10 mouse cellular contexts compared by ENCODE assay signal in the genomic region with DNA sequence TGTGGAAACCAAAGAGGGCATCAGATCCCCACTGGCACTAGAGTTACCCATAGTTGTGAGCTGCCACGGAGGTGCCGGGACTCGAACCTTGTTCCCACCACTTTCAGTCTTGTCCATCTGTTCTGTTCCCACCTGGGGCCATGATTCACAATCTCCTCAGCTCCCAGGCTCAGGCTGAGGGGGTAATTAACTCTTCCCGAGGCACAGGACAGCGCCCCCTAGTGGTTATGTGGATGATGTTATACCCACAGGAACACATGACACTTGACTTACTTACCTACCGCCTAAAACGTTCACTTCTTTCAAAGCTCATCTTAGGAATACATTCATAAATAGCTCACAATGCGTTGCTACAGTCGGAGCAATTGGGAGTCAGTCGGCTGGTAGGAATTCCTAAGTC. TPM values are rescaled to one million over a fixed set of nuclear protein-coding genes. Genes with fewer than 3 reads are reported as not detected.
DNase-seq lines count a peak whose midpoint lies in the region; ATAC-seq and TF ChIP-seq lines count a peak whose summit lies in the region.
"Had no signal": no experiment of that assay in that cellular context is flagged by ENCODE, and none has a peak within 500 bp of the region (broad histone marks: within the 10 kb centered on the region; RNA-seq: fewer than 3 reads in every experiment).

No protein-coding gene starts in this region.

- no peaks in the 10 kb centered on the region for H3K4me1 ChIP-seq in liver, embryonic 14.5 days (replicated peaks; ENCODE audit: control insufficient read depth in 2 of 2, insufficient read depth in 2 of 2, low read length in 1 of 2)
- no peaks in the 10 kb centered on the region for H3K4me1 ChIP-seq in liver, embryonic 11.5 days (replicated peaks; ENCODE audit: control insufficient read depth, insufficient read depth, low read length)
- no peaks in the 10 kb centered on the region for H3K4me1 ChIP-seq in forebrain, embryonic 14.5 days (ENCODE audit: control insufficient read depth, insufficient read depth, low read length)

- no peaks in the 10 kb centered on the region for H3K36me3 ChIP-seq in liver, embryonic 14.5 days (replicated peaks; ENCODE audit: control insufficient read depth, insufficient read depth, low read depth)
- H3K36me3 ChIP-seq in liver, embryonic 11.5 days (ENCODE audit: control insufficient read depth, insufficient read depth, low read length): no peaks in the 10 kb centered on the region
- peaks cover 32% of the 10 kb centered on the region for H3K36me3 ChIP-seq in forebrain, embryonic 14.5 days (ENCODE audit: control insufficient read depth, insufficient read depth, low read length)

- no peak for ATAC-seq in CD4-positive, CD25-positive, alpha-beta regulatory T cell, adult 4 months
- no peak for ATAC-seq in liver, embryonic 14.5 days (ENCODE audit: insufficient read depth)
- no peak for ATAC-seq in liver, embryonic 11.5 days (replicated peaks; ENCODE audit: low FRiP score)
- 0 out of 2 replicates have a peak, but pooled peaks have one; percentile 28 for ATAC-seq in megakaryocyte-erythroid progenitor cell, adult 5-6 weeks (replicated peaks; ENCODE audit: low FRiP score, low TSS enrichment, poor library complexity, severe bottlenecking)
- ATAC-seq in monocyte, adult 5-6 weeks (replicated peaks; ENCODE audit: insufficient number of reproducible peaks, low FRiP score, low TSS enrichment, poor library complexity, severe bottlenecking): no peak
- ATAC-seq in forebrain, embryonic 14.5 days: no peak

- no peak overlapping the region for H3K4me2 ChIP-seq in liver, embryonic 14.5 days (ENCODE audit: low read depth)
- no peak overlapping the region for H3K4me2 ChIP-seq in liver, embryonic 11.5 days
- H3K4me2 ChIP-seq in forebrain, embryonic 14.5 days (ENCODE audit: low read length): no peak overlapping the region

- H3K4me3 ChIP-seq in liver, embryonic 14.5 days (ENCODE audit: insufficient read depth in 1 of 2, low read depth in 2 of 2, low read length in 2 of 2): no peak overlapping the region
- no peak overlapping the region for H3K4me3 ChIP-seq in liver, embryonic 11.5 days (ENCODE audit: low read depth, low read length)
- H3K4me3 ChIP-seq in forebrain, embryonic 14.5 days (ENCODE audit: low read depth, low read length): no peak overlapping the region

- H3K27me3 ChIP-seq in liver, embryonic 14.5 days (ENCODE audit: control insufficient read depth, insufficient read depth, low read length): no peaks in the 10 kb centered on the region
- H3K27me3 ChIP-seq in liver, embryonic 11.5 days (replicated peaks; ENCODE audit: control insufficient read depth, insufficient read depth, low read length): no peaks in the 10 kb centered on the region
- H3K27me3 ChIP-seq in forebrain, embryonic 14.5 days (replicated peaks; ENCODE audit: control insufficient read depth, insufficient read depth, low read length): no peaks in the 10 kb centered on the region

- 55% methylated on average over 10 of the region's 10 CpGs for WGBS in liver, embryonic 14.5 days (ENCODE audit: insufficient replicate concordance)
- 59% methylated on average over 10 of the region's 10 CpGs for WGBS in liver, embryonic 11.5 days
- WGBS in forebrain, embryonic 14.5 days: 74% methylated on average over 10 of the region's 10 CpGs

- no peaks in the 10 kb centered on the region for H3K9me3 ChIP-seq in liver, embryonic 14.5 days (ENCODE audit: control insufficient read depth, low read length)
- H3K9me3 ChIP-seq in liver, embryonic 11.5 days (ENCODE audit: control insufficient read depth, low read length): no peaks in the 10 kb centered on the region
- no peaks in the 10 kb centered on the region for H3K9me3 ChIP-seq in forebrain, embryonic 14.5 days (replicated peaks; ENCODE audit: control insufficient read depth, low read length)

- no peak overlapping the region for H3K27ac ChIP-seq in liver, embryonic 14.5 days
- H3K27ac ChIP-seq in liver, embryonic 11.5 days (ENCODE audit: low read depth, low read length): no peak overlapping the region
- H3K27ac ChIP-seq in forebrain, embryonic 14.5 days (ENCODE audit: low read depth, low read length): no peak overlapping the region

- TF ChIP-seq CTCF in liver, embryonic 14.5 days (IDR thresholded peaks at IDR 0.05; ENCODE audit: low read depth): peak; percentile 80

- no peak overlapping the region for H3K9ac ChIP-seq in liver, embryonic 14.5 days (replicated peaks)
- H3K9ac ChIP-seq in liver, embryonic 11.5 days (ENCODE audit: low read depth, low read length): no peak overlapping the region
- H3K9ac ChIP-seq in forebrain, embryonic 14.5 days (ENCODE audit: low read length): no peak overlapping the region

- no peak for TF ChIP-seq EP300 in liver, embryonic 14.5 days (IDR thresholded peaks at IDR 0.05; ENCODE audit: low read depth)

- DNase-seq in CD4-positive, CD25-positive, alpha-beta regulatory T cell, adult 2 months (ENCODE audit: low read depth, low spot score): peak; percentile 35
- no peak for DNase-seq in liver, embryonic 14.5 days (ENCODE audit: low read depth in 3 of 3, low spot score in 3 of 3)
- no peak for DNase-seq in liver, embryonic 11.5 days (ENCODE audit: low spot score)
- peak; percentile 85 for DNase-seq in R1 (ENCODE audit: low read depth, low spot score)
- no peak for DNase-seq in forebrain, embryonic 14.5 days (ENCODE audit: low spot score)
- DNase-seq: heart, adult 11 months; kidney, adult 9 months had no signal

RNA-seq across cellular contexts. Expression of a gene that starts 18.1 kb away (rescaled TPM):
- polyA plus RNA-seq in CD4-positive, CD25-positive, alpha-beta regulatory T cell, adult 4 months (2017; shearing (Covaris generic)): 100 to 1,000 TPM; 313 to 337 TPM
- 10.3 and 15.9 TPM in 2 replicates for polyA plus RNA-seq in liver, embryonic 14.5 days (2012; rRNA removed)
- polyA plus RNA-seq in liver, embryonic 14.5 days (2014; fragmentation: Nextera tagmentation; extraction: Ambion mirVana): 7.0 and 7.1 TPM in 2 replicates
- polyA plus RNA-seq in liver, embryonic 11.5 days (2014; fragmentation: Nextera tagmentation; extraction: Ambion mirVana): 27.3 and 29.7 TPM in 2 replicates
- total RNA-seq in megakaryocyte-erythroid progenitor cell, adult 5-6 weeks (2014; fragmentation: Nextera tagmentation): 5.5 and 11.1 TPM in 2 replicates
- total RNA-seq in megakaryocyte-erythroid progenitor cell, adult 5-6 weeks (2017): 1.4 and 26.8 TPM in 2 replicates
- total RNA-seq in monocyte, adult 5-6 weeks (2017): 395 to 558 TPM (median 422 TPM) in 3 replicates
- polyA plus RNA-seq in forebrain, embryonic 14.5 days (2014; fragmentation: Nextera tagmentation; extraction: Ambion mirVana): 208 and 232 TPM in 2 replicates

Comparison
In these comparisons a context has a peak if more than half of its experiments do, and no peak if none do; other contexts are left out.
1. DNase-seq: peak in CD4-positive, CD25-positive, alpha-beta regulatory T cell, adult 2 months (single experiment) and R1 (single experiment); none in liver, embryonic 14.5 days (0 of 3), liver, embryonic 11.5 days (single experiment) and forebrain, embryonic 14.5 days (single experiment).